Mouse (Mus musculus) liver, embryonic 14.5 days (tissue): ENCODE measurements around the gene Chid1.

ENCODE experiments used
- CTCF ChIP-seq: IDR thresholded peaks from 2 replicates; pipeline ENCODE4 v1.5.1; 2016; ENCODE audit warnings: antibody characterized with exemption, low read depth, control low read depth
- EP300 ChIP-seq: IDR thresholded peaks from 2 replicates; pipeline ENCODE4 v1.6.1; 2016; ENCODE audit warnings: antibody characterized with exemption, low read depth

- TF ChIP-seq EP300 (no peak), CTCF (no peak)
These were observed 81.0 kb downstream of the Chid1 start for GRCm38 (mm10) chr7:141458661-141459060.
